Mouse (Mus musculus): ENCODE data around the gene Clca3a1.

DNA sequence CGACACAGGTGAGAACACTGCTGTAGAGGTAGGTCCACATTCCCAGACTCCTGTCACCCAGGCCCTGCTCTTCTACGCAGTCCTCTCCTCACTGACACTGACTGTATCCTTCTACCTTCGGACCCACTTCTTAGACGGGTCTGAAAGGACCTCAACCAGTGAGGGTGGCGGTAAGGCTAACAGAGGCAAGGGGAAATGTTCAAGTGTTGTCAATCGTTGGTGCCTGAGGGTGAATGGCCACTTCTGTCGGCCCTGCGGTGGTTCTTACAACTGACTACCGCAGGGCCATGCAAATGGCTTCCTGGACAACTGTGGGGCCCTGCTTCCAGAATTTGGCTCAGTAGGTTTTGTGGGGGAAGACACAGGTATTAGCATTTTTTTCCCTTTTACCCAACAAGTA, 73.2 kb downstream of the Clca3a1 start:
- TF ChIP-seq CTCF (IDR thresholded peaks at IDR 0.05; ENCODE audit: control insufficient read depth, insufficient read depth, insufficient read length) (no peak), MAX (IDR thresholded peaks at IDR 0.05) (no peak)
